ENCODE assay signal across 7 mouse cellular contexts in the genomic region with DNA sequence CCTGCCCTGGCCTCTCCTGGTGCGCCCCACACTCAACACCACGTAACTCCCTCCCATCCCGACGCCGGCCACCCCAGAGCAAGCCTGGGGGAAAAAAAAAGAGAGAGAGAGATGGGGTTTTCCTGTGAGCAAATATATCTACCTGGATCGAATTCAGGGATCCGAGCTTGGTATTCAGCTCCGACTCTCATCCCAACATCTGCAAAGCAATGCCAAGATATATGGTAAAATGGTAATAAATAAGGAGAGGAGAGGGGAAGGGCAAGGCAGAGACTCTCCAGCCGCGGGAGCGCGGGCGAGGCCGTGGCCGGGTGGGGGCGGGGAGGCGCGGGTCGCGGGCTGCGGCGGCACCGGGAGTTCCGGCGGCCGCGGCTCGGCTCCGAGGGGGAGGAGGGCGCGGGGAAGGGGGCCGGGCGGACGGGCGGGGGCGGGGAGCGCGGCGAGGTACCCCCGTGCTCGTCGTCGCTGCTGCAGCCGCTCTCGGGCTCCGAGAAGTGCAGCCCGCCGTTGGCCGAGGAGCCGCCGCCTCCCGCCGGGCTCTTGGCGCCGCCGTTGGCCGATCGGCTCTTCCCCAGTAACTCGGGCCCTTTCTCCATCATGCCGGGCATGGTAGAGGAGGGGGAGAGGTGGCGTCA. TPM values are rescaled to one million over a fixed set of nuclear protein-coding genes. Genes with fewer than 3 reads are reported as not detected.
A peak's percentile ranks its signal among the peaks of the same experiment; 100 is the strongest.
DNase-seq lines count a peak whose midpoint lies in the region; ATAC-seq lines count a peak whose summit lies in the region.

No protein-coding gene starts in this region.

- peak overlapping the region; percentile 64 for H3K9ac ChIP-seq in embryonic facial prominence, embryonic 15.5 days
- peak overlapping the region; percentile 98 for H3K9ac ChIP-seq in midbrain, embryonic 15.5 days

- no peaks in the 10 kb centered on the region for H3K36me3 ChIP-seq in embryonic facial prominence, embryonic 15.5 days
- H3K36me3 ChIP-seq in midbrain, embryonic 15.5 days (replicated peaks): no peaks in the 10 kb centered on the region; the same call in 1 of the 2 replicates

- H3K4me2 ChIP-seq in embryonic facial prominence, embryonic 15.5 days (replicated peaks): peak overlapping the region; percentile 74
- H3K4me2 ChIP-seq in midbrain, embryonic 15.5 days: peak overlapping the region; percentile 73

- H3K27ac ChIP-seq in embryonic facial prominence, embryonic 15.5 days (replicated peaks): peak overlapping the region; percentile 98
- H3K27ac ChIP-seq in midbrain, embryonic 15.5 days: peak overlapping the region; percentile 99

- WGBS in embryonic facial prominence, embryonic 15.5 days: under 1% methylated on average over 50 of the region's 61 CpGs
- WGBS in midbrain, embryonic 15.5 days: under 1% methylated on average over 55 of the region's 61 CpGs

- peak overlapping the region; percentile 74 for H3K4me3 ChIP-seq in embryonic facial prominence, embryonic 15.5 days (replicated peaks)
- H3K4me3 ChIP-seq in midbrain, embryonic 15.5 days: peak overlapping the region; percentile 90

- peak; percentile 20; the same call in 1 of the 2 replicates for ATAC-seq in embryonic facial prominence, embryonic 15.5 days (ENCODE audit: insufficient number of reproducible peaks, low FRiP score, low TSS enrichment, low read depth)
- ATAC-seq in midbrain, embryonic 15.5 days (replicated peaks): peak; percentile 46
- no peak for ATAC-seq in cerebellum, adult (ENCODE audit: insufficient number of reproducible peaks, low FRiP score, low TSS enrichment)

- peak; percentile 16 to 45 for DNase-seq in lung, adult 18-20 months
- DNase-seq in lung, postnatal 4 days: no peak
- peak; percentile 18 for DNase-seq in WW6 (ENCODE audit: low read depth, low spot score)
- DNase-seq in kidney, postnatal 4 days: peak; percentile 64 to 72

- peaks cover 18% of the 10 kb centered on the region; the same call in 1 of the 2 replicates for H3K4me1 ChIP-seq in embryonic facial prominence, embryonic 15.5 days
- H3K4me1 ChIP-seq in midbrain, embryonic 15.5 days: peaks cover 22% of the 10 kb centered on the region

- no peaks in the 10 kb centered on the region for H3K9me3 ChIP-seq in embryonic facial prominence, embryonic 15.5 days (replicated peaks)
- no peaks in the 10 kb centered on the region for H3K9me3 ChIP-seq in midbrain, embryonic 15.5 days

- no peaks in the 10 kb centered on the region for H3K27me3 ChIP-seq in embryonic facial prominence, embryonic 15.5 days
- H3K27me3 ChIP-seq in midbrain, embryonic 15.5 days (replicated peaks): no peaks in the 10 kb centered on the region

RNA-seq across cellular contexts. Expression of a gene that starts 0.5 kb away (rescaled TPM):
- 31.1 and 32.5 TPM in 2 replicates for polyA plus RNA-seq in embryonic facial prominence, embryonic 15.5 days (2015; fragmentation: Nextera tagmentation; extraction: Ambion mirVana)
- polyA plus RNA-seq in midbrain, embryonic 15.5 days (2015; fragmentation: Nextera tagmentation; extraction: Ambion mirVana): 35.8 and 37.4 TPM in 2 replicates

RNA-seq across cellular contexts. Expression of a gene that starts 45.0 kb away (rescaled TPM):
- 24.9 and 26.9 TPM in 2 replicates for polyA plus RNA-seq in embryonic facial prominence, embryonic 15.5 days (2015; fragmentation: Nextera tagmentation; extraction: Ambion mirVana)
- 1.8 and 3.3 TPM in 2 replicates for polyA plus RNA-seq in midbrain, embryonic 15.5 days (2015; fragmentation: Nextera tagmentation; extraction: Ambion mirVana)

RNA-seq across cellular contexts. Expression of a gene that starts 53.2 kb away (rescaled TPM):
- polyA plus RNA-seq in embryonic facial prominence, embryonic 15.5 days (2015; fragmentation: Nextera tagmentation; extraction: Ambion mirVana): 1.7 and 2.0 TPM in 2 replicates
- 3.2 and 3.3 TPM in 2 replicates for polyA plus RNA-seq in midbrain, embryonic 15.5 days (2015; fragmentation: Nextera tagmentation; extraction: Ambion mirVana)

Comparison
In these comparisons a context has a peak if more than half of its experiments do, and no peak if none do; other contexts are left out.
1. DNase-seq: peak in lung, adult 18-20 months (2 of 2), WW6 (single experiment) and kidney, postnatal 4 days (2 of 2); none in lung, postnatal 4 days (0 of 2).